ENCODE assay signal across 9 mouse cellular contexts in the genomic region with DNA sequence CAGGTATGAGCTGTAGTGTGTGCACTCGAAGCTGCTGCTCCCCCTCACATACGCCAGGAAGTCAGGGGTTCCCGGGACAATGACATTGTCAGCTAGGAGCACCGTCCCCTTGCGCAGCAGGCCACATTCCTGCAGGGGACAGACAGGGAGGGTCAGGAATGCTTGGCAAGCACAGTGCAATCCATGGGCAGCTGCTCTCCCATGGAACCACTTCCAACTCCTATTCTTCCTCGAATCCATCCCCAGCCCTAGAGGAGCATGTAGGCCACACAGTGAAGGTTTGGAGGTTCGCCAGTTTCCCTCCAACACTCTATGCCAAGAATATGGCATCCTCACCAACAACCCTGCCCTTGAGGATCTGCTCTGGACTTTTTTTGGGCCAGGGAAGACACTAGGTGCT. TPM values are rescaled to one million over a fixed set of nuclear protein-coding genes. Genes with fewer than 3 reads are reported as not detected.
DNase-seq lines count a peak whose midpoint lies in the region; ATAC-seq lines count a peak whose summit lies in the region.
"Had no signal": no experiment of that assay in that cellular context is flagged by ENCODE, and none has a peak within 500 bp of the region (broad histone marks: within the 10 kb centered on the region; RNA-seq: fewer than 3 reads in every experiment).

No protein-coding gene starts in this region.

- no peaks in the 10 kb centered on the region for H3K27me3 ChIP-seq in heart, embryonic 10.5 days (ENCODE audit: insufficient read depth, poor library complexity, severe bottlenecking)
- H3K27me3 ChIP-seq in midbrain, embryonic 10.5 days (ENCODE audit: low read depth, poor library complexity, severe bottlenecking) = no peaks in the 10 kb centered on the region
- no peaks in the 10 kb centered on the region for H3K27me3 ChIP-seq in midbrain, embryonic 11.5 days (ENCODE audit: control insufficient read depth, insufficient read depth, low read length)
- H3K27me3 ChIP-seq in heart, embryonic 16.5 days (ENCODE audit: control insufficient read depth, insufficient read depth, low read length) = no peaks in the 10 kb centered on the region
- H3K27me3 ChIP-seq: limb, embryonic 13.5 days had no signal

- H3K4me2 ChIP-seq in midbrain, embryonic 11.5 days = no peak overlapping the region
- H3K4me2 ChIP-seq in heart, embryonic 16.5 days (ENCODE audit: low read depth, low read length) = no peak overlapping the region
- H3K4me2 ChIP-seq: limb, embryonic 13.5 days had no signal

- DNase-seq in heart, embryonic 10.5 days (ENCODE audit: low spot score) = no peak
- no peak for DNase-seq in heart, postnatal 36 days
- no peak for DNase-seq in midbrain, embryonic 10.5 days (ENCODE audit: low spot score)
- no peak for DNase-seq in midbrain, embryonic 11.5 days (ENCODE audit: low spot score, missing footprints)
- no peak for DNase-seq in thymus, postnatal 0 days (ENCODE audit: low spot score)
- DNase-seq in natural killer cell, adult 2 months (ENCODE audit: low spot score in 2 of 2) = no peak
- DNase-seq in kidney, postnatal 4 days = no peak

- no peaks in the 10 kb centered on the region for H3K9me3 ChIP-seq in heart, embryonic 10.5 days
- no peaks in the 10 kb centered on the region for H3K9me3 ChIP-seq in midbrain, embryonic 10.5 days (replicated peaks)
- no peaks in the 10 kb centered on the region for H3K9me3 ChIP-seq in midbrain, embryonic 11.5 days (ENCODE audit: control insufficient read depth, low read length)
- H3K9me3 ChIP-seq in heart, embryonic 16.5 days (replicated peaks; ENCODE audit: control insufficient read depth, low read length) = no peaks in the 10 kb centered on the region
- H3K9me3 ChIP-seq: limb, embryonic 13.5 days had no signal

- peaks cover 42% of the 10 kb centered on the region for H3K4me1 ChIP-seq in heart, embryonic 10.5 days
- peaks cover 39% of the 10 kb centered on the region for H3K4me1 ChIP-seq in midbrain, embryonic 10.5 days
- peaks cover 10% of the 10 kb centered on the region for H3K4me1 ChIP-seq in midbrain, embryonic 11.5 days (ENCODE audit: control insufficient read depth, insufficient read depth, low read length)
- H3K4me1 ChIP-seq in heart, embryonic 16.5 days (ENCODE audit: control insufficient read depth, insufficient read depth, low read length) = peaks cover 41% of the 10 kb centered on the region
- H3K4me1 ChIP-seq: limb, embryonic 13.5 days had no signal

- no peak for ATAC-seq in midbrain, embryonic 11.5 days (ENCODE audit: low FRiP score)
- ATAC-seq in heart, embryonic 16.5 days (replicated peaks; ENCODE audit: extremely low read depth, insufficient read depth, low FRiP score) = peak; percentile 61

- 61% methylated on average over 7 of the region's 7 CpGs for WGBS in heart, embryonic 10.5 days
- WGBS in midbrain, embryonic 10.5 days = 86% methylated on average over 7 of the region's 7 CpGs
- WGBS in midbrain, embryonic 11.5 days = 87% methylated on average over 7 of the region's 7 CpGs
- 24% methylated on average over 7 of the region's 7 CpGs for WGBS in heart, embryonic 16.5 days

- peak overlapping the region; percentile 49; the same call in 1 of the 2 replicates for H3K27ac ChIP-seq in heart, embryonic 10.5 days
- peak overlapping the region; percentile 42; the same call in 1 of the 2 replicates for H3K27ac ChIP-seq in midbrain, embryonic 10.5 days (replicated peaks)
- H3K27ac ChIP-seq in midbrain, embryonic 11.5 days (ENCODE audit: low read depth, low read length) = no peak overlapping the region
- H3K27ac ChIP-seq in heart, embryonic 16.5 days (ENCODE audit: low read length) = peak overlapping the region; percentile 82
- H3K27ac ChIP-seq: limb, embryonic 13.5 days had no signal

- H3K36me3 ChIP-seq in heart, embryonic 10.5 days = peaks cover 80% of the 10 kb centered on the region
- peaks cover 88% of the 10 kb centered on the region for H3K36me3 ChIP-seq in midbrain, embryonic 10.5 days
- peaks cover 35% of the 10 kb centered on the region for H3K36me3 ChIP-seq in midbrain, embryonic 11.5 days (ENCODE audit: control insufficient read depth, insufficient read depth, low read length)
- peaks cover 36% of the 10 kb centered on the region for H3K36me3 ChIP-seq in heart, embryonic 16.5 days (ENCODE audit: control insufficient read depth, insufficient read depth)

- no peak overlapping the region for H3K9ac ChIP-seq in midbrain, embryonic 11.5 days (ENCODE audit: low read length)
- H3K9ac ChIP-seq in heart, embryonic 16.5 days (ENCODE audit: low read length) = peak overlapping the region; percentile 28; the same call in 1 of the 2 replicates
- H3K9ac ChIP-seq: limb, embryonic 13.5 days had no signal

- intact Hi-C loops in heart, postnatal 36 days (cut with DNase I) = loop anchor here (2.0 kb wide), 1 partner anchor 63 kb away; no protein-coding TSS in a partner anchor

- no peak overlapping the region for H3K4me3 ChIP-seq in heart, embryonic 10.5 days
- no peak overlapping the region for H3K4me3 ChIP-seq in midbrain, embryonic 10.5 days
- H3K4me3 ChIP-seq in midbrain, embryonic 11.5 days (ENCODE audit: low read depth, low read length) = no peak overlapping the region
- H3K4me3 ChIP-seq in heart, embryonic 16.5 days (ENCODE audit: low read length) = no peak overlapping the region
- H3K4me3 ChIP-seq: limb, embryonic 13.5 days had no signal

RNA-seq across cellular contexts. Expression of gene Txnrd2, which starts 18.3 kb away (rescaled TPM):
- 40.1 and 47.7 TPM in 2 replicates for polyA plus RNA-seq in heart, embryonic 10.5 days (2016; fragmentation: Nextera tagmentation; extraction: Ambion mirVana)
- 10 to 100 TPM; 41.0 to 42.8 TPM for total RNA-seq in heart, postnatal 36 days (2021)
- polyA plus RNA-seq in midbrain, embryonic 10.5 days (2016; fragmentation: Nextera tagmentation; extraction: Ambion mirVana) = 30.6 and 30.7 TPM in 2 replicates
- 21.0 and 22.7 TPM in 2 replicates for polyA plus RNA-seq in midbrain, embryonic 11.5 days (2014; fragmentation: Nextera tagmentation; extraction: Ambion mirVana)
- polyA plus RNA-seq in heart, embryonic 16.5 days (2015; fragmentation: Nextera tagmentation; extraction: Ambion mirVana) = 38.4 and 39.6 TPM in 2 replicates
- 11.3 and 12.3 TPM in 2 replicates for polyA plus RNA-seq in thymus, postnatal 0 days (2015; fragmentation: Nextera tagmentation; extraction: Ambion mirVana)

RNA-seq across cellular contexts. Expression of gene Comt, which starts 18.7 kb away (rescaled TPM):
- polyA plus RNA-seq in heart, embryonic 10.5 days (2016; fragmentation: Nextera tagmentation; extraction: Ambion mirVana) = 83.5 and 102 TPM in 2 replicates
- 100 to 1,000 TPM; 130 to 150 TPM for total RNA-seq in heart, postnatal 36 days (2021)
- polyA plus RNA-seq in midbrain, embryonic 10.5 days (2016; fragmentation: Nextera tagmentation; extraction: Ambion mirVana) = 62.0 and 66.0 TPM in 2 replicates
- polyA plus RNA-seq in midbrain, embryonic 11.5 days (2014; fragmentation: Nextera tagmentation; extraction: Ambion mirVana) = 50.8 and 52.5 TPM in 2 replicates
- polyA plus RNA-seq in heart, embryonic 16.5 days (2015; fragmentation: Nextera tagmentation; extraction: Ambion mirVana) = 128 and 142 TPM in 2 replicates
- polyA plus RNA-seq in thymus, postnatal 0 days (2015; fragmentation: Nextera tagmentation; extraction: Ambion mirVana) = 73.8 and 83.6 TPM in 2 replicates

RNA-seq across cellular contexts. Expression of gene Arvcf, which starts 59.9 kb away (rescaled TPM):
- polyA plus RNA-seq in heart, embryonic 10.5 days (2016; fragmentation: Nextera tagmentation; extraction: Ambion mirVana) = 25.8 and 29.7 TPM in 2 replicates
- total RNA-seq in heart, postnatal 36 days (2021) = 10 to 100 TPM; 21.1 to 25.6 TPM
- 110 and 133 TPM in 2 replicates for polyA plus RNA-seq in midbrain, embryonic 10.5 days (2016; fragmentation: Nextera tagmentation; extraction: Ambion mirVana)
- polyA plus RNA-seq in midbrain, embryonic 11.5 days (2014; fragmentation: Nextera tagmentation; extraction: Ambion mirVana) = 66.9 and 71.0 TPM in 2 replicates
- polyA plus RNA-seq in heart, embryonic 16.5 days (2015; fragmentation: Nextera tagmentation; extraction: Ambion mirVana) = 33.1 and 39.5 TPM in 2 replicates
- 31.2 and 40.0 TPM in 2 replicates for polyA plus RNA-seq in thymus, postnatal 0 days (2015; fragmentation: Nextera tagmentation; extraction: Ambion mirVana)
